Mouse (Mus musculus) cerebellum, adult 8-10 months (tissue): ENCODE data around the gene Ndufa3.
"Not testable (repeated sequence)": the region's sequence is repeated elsewhere in the genome, so short reads cannot be mapped to it uniquely, and the experiment has no call there.

Experiments used
- DNase-seq: peaks from one replicate; pipeline ENCODE4 v3.0.0; 2022

Gene Ndufa3

DNA sequence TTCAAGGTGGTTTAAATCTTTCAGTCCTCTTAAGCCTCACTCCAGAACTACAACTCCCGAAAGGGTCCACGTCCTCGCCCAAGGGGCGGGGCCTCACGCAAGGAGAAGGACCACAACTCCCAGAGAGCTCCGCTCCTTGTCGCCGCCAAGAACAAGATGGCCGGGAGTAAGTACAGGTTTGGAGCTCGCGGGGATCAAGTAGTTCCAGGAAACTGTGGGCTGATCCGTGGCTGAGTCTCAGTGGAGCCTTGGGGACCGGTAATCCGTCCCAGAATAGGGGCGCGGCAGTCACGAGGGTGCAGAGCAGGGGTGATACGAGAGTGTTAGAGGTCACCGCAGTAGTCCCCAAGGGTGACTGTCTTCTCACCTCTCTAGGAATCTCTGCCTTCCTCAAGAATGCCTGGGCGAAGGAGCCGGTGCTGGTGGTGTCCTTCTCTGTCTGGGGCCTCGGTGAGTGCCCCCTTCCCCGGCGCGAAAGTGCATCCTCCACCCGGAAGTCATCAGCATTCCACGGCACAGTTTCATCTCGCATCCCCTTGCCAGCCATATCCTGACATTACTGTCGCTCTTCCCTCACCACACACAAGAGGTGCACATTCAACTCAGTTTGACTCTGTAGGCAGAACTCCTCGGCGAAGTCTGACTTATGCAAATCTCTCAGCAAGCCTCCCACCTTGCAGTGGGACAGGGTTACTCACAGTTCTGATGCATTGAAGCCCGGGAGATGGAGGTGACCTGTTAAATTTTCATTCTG is at the start of gene Ndufa3:
TSS of gene Ndufa3 (plus strand) at position 132 of the 754 bp plus-strand sequence.
- peak; percentile 85 for DNase-seq

DNA sequence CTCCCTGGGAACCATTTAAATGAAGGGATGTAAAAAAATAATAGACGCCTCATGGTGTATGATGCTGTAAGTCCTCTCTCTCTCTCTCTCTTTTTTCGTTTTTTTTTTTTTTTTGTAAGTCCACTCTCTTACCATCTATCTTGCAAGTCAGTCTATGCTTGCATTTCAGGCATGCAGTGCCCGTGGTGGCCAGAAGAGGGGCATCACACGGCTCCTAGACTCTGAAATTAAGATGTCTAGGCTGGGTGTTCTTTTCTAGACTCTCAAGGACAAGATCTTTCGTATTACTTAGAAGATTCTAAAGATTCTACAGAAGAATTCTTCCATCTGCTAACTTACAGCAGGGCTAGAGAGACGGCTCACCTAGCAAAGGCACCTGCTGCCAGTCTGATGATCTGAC is 47.4 kb upstream of the Ndufa3 start:
- no peak for DNase-seq

DNA sequence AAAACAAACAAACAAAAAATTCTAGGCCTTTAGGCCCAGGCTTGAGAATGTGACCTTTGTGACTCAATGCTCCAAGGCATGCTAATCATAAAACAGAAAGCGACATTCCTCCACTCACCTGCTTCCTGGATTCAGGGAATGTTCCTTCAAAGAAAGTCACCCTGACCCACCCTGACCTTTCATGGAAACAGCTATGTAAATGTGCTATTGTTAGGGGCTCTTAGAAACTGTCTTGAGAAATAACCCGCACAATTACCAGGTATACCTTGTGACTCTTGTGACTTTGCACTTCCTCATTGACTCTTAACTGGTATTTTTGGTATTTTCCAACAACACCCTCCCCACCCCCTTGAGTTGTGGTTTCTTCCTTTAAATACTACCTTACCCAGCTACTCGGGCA is 46.6 kb upstream of the Ndufa3 start:
- DNase-seq, result not testable (repeated sequence)

DNA sequence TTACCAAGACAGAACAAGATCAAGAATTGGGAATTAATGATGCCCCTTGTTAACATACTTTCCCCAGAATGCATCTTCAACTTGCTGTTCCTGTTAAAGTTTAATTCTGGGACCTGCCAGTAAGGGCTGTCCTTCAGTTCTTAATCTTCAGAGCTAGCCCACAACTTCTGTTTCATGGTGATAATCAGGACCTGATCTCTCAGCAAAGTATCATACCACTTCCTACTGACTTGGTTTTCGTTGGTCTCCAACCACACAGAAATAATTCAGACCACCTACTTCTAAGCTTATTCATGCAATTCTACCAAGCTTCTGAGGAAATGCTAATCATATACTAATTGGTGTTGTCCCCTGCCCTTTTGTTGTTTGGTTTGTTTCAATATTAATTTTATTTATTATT is 45.3 kb upstream of the Ndufa3 start:
- no peak for DNase-seq

DNA sequence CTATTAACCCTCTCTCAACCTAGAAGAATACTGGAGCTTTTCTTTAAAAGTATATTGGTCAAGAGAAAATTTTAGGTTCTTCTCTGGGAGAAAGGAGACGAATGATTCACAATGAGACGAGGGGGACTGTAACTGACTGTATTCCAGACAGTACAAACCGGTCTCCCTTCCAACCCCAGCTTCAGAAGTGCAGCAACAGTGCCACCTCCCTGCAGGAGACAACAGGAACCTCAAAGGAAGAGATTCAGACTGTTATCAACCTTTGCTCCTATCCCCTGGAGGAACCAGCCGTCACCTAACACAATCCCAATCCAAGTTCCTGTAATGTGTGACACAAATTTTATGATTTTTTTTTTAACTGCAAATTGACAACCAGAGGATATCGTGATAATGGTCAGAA is 43.0 kb upstream of the Ndufa3 start:
- no peak for DNase-seq

DNA sequence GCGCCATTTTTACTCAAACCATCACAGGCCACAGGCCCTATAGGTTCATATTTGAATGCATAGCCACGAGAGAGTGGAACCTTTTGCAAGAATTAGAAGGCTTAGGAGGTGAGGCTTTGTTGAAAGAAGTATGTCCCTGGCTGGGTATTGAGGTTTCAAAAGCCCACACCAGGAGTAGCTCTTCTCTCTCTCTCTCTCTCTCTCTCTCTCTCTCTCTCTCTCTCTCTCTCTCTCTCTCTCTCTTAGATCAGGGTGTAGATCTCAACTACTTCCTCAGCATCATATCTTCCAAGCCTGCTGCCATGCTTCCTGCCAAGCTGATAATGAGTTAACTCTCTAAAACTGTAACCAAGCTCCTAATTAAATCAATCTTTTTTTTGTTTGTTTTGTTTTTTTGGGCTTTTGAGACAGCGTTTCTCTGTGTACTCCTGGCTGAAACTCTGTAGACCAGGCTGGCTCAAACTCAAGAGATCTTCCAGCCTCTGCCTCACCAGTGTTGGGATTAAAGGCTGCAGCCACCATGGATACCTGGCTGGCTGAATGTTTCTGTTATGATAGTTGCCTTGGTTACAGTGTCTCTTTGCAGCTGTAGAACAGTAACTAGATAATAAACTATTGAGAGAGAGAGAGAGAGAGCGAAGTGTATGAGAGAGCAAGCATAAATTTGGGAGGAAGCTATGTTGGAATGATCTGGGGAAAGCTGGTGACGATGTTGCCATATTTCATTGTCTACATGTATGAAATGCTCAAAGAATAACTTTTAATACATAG is 40.6 kb upstream of the Ndufa3 start:
- DNase-seq, result no peak

DNA sequence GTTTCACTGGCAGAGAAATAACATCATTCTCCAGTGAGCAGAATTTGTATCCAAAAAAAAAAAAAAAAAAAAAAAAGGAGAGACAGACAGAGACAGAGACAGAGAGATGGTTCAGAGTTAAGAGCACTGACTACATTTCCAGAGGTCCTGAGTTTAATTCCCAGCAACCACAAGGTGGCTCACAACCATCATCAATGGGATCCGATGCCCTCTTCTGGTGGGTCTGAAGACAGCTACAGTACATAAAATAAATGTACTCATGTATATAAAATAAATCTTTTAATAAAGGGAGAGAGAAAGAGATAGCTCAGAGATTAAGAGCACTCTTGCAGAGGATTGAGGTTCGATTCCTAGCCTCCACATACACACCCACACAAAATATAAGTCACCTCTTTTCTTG is 39.0 kb upstream of the Ndufa3 start:
- DNase-seq, result no peak

DNA sequence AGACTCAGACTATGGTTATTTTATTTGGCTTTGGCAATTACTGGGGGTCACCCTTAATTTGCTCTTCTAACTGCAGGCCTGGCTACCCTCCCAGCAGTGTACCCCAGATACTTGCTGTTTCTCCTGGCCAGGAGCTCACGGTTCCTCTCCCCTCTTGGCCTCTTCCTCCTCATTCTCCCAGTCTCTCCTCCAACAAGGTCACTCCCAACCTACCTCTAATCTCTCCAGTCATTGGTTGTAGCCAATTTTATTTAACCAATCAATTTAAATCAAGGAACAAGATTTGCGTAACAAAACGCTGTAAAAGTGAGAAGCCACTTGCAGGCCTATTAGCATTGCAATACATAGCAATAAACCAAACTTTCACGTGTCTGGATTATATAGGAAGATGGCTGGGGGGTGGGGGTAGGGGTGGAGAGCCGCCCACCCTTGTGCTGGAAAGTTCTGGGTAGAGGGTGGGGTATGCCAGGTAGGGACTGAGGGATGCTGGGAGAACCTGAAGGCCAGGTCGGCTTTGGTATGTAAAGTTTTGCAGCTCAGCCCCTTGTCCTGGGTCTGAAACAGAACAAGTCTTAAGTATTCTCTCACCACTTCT is 38.1 kb upstream of the Ndufa3 start:
- no peak for DNase-seq

DNA sequence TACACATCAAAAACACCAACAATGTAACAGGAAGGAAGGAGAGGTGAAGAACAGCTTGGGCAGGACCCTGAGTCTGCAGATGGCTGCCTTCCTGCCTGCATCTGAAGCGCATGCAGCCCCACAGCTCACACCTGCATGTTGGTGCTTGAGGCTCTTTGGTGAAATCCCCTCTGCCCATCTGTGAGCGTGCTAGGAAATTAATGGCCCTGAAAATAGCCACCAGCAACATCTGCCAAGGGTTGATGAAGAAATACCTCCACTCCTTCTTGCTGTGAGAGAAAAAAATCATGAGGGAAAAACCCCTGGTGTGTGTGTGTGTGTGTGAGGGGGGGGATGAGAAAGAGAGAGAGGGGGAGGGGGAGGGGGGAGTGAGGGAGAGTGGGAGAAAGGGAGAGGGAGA is 37.1 kb upstream of the Ndufa3 start:
- DNase-seq, result no peak

DNA sequence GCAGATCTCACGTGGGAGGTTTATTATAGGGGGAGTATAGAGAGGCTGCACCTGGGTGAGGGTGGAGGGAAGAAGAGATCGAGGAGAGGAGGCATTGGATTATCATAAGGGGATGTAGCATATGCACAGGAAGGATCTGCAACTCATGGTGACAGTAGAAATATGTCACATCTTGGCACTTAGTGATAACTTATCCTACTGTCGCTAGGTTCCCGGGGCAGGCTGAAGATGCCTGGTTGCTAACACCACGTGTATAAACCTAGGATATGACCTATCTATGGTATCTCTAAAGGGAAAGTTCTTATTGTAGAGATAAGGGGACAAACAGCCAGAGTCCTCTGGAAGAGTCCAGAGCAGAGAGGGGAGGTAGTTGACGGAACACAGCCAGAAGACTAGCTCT is 31.4 kb upstream of the Ndufa3 start:
- no peak for DNase-seq

DNA sequence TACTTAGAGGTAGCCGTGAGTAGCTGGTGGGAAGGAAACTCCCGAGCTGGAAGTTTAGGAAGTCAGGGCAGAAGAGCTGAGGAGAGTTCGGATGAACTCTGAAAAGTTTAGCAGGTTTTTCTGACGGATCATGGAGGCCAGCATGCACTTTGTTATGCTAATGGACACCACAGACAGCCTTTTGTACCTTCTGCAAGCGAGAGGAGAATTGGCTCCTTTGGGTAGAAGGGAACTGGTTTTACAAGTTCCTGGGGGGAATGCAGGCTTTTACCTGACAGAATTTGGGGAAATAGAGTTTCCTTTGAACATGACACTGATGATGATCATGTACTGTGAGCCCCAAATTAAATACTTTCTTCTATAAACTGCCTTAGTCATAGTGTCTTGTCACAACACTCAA is 30.9 kb upstream of the Ndufa3 start:
- no peak for DNase-seq

DNA sequence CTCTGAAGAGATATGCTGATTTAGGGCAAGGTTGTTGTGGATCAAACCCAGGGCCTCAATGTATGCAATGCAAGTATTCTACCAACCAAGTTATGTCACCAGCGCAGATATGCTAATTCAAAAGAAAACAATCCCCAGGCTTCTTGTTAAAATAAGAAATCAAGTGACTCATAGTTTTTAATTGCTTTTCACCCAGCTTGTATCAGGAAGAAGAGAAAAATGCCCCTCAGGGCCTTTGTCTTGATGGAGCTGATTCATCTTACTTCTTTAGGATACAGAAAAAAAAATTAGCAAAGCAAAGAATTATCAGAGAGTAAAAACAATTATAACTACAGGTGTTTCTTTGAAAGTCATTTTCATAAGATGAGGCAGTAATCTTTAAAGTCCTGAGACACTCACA is 29.9 kb upstream of the Ndufa3 start:
- no peak for DNase-seq

DNA sequence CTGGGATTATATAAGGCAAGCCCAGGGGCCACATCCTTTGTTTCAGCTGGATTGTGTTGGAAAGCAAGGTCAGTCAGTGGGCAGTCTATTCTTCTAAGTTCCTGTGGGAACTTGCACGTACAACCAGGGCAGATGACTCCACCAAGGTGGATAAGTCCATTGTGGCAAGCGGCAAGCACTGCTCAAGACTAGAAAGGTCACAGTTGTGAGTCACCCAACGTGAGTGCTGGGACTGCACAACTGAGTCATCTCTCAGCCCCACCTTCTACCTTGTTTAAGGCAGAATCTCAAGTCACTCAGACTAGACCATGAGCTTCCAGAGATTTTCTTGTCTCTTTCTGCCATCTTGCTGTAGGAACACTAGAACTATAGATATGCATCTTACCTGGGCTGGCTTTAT is 26.6 kb upstream of the Ndufa3 start:
- DNase-seq, result no peak

DNA sequence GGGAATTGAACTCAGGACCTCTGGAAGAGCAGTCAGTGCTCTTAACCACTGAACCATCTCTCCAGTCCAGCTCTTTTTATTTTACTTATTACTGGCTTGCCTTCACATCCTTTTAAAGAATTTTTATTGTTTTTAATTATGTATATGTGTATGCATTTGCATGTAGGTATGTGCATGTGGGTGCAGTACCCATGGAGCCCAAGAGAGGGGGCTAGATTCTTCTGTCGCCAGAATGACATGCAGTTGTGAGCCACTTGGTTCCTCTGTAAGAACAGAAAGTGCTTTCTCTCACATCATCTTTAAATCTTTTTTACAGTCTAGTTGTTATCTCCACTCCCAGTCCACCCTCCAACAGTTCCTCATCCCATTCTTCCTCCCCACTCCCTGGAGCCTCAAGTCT is 25.6 kb upstream of the Ndufa3 start:
- no peak for DNase-seq

DNA sequence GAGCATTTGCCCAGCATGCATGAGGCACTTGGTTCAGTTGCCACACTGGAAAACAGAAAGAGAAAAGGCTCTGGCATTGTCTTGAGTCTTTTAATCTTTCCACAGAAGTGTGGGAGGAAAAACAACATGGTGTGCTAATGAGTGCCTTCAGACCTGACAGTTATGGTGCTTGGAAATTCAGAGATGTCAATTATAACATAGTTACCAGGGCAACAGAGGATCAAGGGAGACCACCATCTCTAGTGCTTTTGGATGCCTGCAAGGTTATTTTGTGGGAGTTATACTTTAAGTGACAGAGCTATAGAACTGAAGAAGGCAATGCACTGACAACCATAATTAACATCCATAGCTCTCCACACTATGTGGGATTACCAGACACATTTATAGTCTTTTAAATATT is 23.3 kb upstream of the Ndufa3 start:
- DNase-seq, result no peak

DNA sequence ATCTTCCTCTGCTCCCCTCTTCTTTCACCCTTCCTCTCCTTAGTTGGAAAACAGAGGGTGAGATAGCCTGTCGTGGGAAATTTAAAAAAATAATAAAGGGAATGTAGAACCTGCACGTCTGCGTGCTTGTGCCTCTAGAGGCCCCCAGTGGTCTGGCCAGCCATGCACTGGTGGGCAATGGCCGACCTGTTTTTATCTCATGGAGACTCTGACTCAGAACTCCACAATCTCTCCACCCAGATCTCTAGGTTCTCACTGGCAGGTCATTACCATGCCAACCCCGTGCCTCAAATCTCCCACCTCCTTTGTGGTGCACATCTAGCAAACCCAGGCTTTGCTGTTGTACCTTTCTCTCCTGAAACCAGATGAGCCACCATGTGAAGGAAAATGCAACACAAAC is 22.5 kb upstream of the Ndufa3 start:
- DNase-seq, result no peak

DNA sequence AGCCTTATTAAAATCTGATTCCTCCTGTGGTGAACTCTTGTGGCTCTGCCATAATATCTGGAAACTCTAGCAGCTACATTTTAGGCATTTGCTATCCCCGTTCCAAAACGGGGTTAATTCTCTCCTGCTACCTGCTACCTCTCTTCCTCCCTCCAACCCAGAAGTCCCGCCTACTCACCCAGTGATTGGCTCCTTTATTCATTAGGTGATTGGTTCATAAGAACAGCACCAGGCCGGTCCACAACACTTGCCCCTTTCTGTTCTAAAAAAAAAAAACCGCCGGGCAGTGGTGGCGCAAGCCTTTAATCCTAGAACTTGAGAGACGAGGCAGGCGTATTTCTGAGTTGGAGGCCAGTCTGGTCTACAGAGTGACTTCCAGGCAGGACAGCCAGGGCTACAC is 22.0 kb upstream of the Ndufa3 start:
- DNase-seq, result no peak

DNA sequence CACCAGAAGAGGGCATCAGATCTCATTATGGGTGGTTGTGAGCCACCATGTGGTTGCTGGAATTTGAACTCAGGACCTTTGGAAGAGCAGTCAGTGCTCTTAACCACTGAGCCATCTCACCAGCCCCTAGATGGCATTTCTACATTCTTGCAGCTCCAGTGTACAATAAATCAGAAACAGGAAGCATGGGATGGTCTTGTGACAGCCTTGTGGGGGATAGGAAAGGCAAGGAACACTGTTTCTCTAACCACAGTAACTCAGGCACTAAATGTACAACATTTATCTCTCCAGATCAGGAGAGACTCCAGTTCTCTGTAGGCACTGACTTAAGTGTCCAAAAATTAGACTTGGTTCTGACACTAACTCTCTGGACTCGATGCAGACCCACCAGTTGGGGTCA is 19.4 kb upstream of the Ndufa3 start:
- DNase-seq, result not testable (repeated sequence)

DNA sequence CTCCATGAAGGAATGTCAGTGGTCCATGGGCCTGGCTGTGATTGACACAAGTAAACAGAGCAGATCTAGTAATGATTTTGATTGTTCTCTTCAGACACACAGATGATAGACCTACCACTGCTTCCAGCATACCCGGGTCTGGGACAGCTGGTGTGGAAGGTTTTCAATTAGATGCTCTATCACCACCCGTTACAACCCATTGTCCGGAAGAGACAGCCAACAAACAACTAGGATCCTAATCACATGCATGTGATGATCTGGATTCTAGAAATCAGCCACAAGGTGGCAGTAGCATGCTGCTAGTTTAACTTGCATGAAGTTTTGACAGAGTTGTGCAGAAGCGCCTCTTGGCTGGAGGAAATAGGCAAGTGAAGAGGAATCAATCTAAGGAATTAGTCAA is 16.1 kb upstream of the Ndufa3 start:
- peak; percentile 50 for DNase-seq

DNA sequence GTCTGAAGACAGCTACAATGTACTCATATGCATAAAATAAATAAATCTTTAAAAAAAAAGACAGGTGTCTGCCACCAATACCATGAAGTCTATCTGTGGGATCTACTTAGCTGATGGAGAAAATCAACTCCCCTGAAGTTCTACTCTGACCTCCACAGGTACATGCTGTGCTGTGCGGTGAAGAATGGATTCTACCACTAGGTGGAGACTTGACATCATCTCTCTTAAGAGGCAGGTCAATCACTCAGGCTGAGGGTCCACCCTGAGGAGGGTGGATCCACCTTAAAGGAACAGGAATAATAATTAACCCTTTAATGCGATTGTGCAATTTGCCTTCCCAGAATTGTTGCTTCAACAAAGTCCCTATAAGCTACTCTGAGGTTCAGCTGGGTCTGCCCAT is 10.4 kb upstream of the Ndufa3 start:
- no peak for DNase-seq

DNA sequence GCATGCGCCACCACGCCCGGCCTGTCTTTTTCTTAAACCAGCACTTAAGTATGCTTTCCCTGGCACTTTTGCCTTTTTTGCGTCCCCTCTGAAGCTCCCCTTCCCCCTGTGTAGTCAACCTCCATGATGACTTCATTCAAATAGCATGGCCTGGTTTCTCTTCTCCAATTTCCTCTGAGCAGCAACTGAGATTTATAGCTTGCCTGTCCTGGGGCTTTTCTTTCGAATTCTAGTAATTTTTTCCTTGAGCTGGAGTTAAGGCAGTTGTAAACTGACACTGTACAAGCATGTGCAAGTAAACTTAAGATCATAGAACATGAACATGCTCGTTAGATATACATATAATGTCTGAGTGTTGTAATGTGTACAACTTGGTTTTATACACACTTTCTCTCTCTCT is 9.8 kb upstream of the Ndufa3 start:
- DNase-seq, result no peak

DNA sequence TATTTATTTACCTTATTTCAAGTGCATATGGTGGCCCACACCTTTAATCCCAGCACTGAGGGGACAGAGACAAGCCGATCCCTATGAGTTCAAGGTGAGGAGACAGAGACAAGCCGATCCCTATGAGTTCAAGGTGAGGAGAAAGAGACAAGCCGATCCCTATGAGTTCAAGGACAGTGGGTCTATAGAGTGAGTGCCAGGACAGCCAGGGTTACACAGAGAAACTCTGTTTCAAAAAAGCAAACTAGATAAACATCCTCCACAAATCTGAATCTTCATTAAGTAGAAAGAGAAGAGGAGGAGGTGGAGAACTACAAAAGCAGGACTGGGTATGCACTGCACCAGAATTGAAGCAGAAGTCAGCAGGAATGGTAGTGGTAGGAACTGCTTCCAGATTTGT is 8.5 kb upstream of the Ndufa3 start:
- DNase-seq, result no peak

DNA sequence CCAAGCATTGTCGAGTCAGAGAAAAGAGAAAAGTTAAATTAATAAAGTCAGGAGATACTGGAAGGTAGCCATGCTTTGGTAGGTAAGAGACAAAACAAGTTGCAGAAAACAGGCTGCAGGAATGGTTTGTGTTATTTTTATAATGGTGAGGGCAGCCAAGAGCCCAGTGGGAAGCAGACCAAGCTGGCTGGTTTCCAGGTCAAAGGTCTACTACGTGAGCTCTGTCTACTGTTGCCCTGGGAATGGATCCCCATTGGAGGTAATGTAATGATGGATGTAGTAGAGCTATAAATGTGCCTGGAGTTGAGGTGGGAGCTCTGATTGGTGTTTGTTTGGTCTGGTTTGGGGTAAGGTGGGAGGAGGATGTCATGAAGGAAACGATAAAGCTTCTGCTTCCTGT is 8.1 kb upstream of the Ndufa3 start:
- DNase-seq, result no peak

DNA sequence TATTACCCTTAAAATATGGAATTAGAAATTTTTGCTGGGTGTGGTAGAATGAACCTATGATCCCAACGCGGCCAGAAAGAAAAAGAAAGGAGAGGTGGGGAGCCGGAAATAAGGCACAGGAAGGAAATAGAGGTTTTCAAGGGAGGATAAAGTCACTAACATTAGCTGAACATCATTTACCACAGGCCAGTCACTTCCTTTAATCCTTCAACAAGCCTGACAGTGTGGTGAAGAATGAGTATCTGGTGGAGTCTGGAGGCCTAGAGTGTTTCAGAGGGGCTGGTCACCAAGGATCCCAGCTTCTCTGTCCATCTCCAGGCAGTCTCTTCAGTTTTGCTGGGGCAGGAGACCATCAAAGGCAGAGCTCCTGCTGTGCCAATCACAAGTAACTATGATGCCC is 6.7 kb upstream of the Ndufa3 start:
- no peak for DNase-seq
